In the genomic region with DNA sequence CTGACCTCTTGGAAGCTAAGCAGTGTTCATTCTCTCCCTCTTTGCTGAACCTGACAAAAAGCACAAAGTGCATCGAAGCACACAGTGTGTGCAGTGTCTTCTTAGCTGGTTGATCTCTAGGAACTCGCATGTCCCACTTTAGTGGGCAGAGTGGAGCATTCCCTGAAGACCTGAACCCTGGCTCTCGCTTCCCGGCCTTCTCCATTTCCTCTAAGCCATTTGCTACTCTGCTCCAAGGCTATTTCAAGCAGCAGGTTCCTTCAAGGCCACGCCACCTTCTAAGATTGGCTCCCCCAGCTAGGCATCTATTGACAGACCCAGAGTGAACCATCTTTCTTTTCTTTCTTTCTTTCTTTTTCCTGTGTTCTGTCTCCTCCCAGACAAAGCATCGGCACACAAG, we compare ENCODE assay signal across 22 mouse cellular contexts.
DNase-seq lines count a peak whose midpoint lies in the region; ATAC-seq and TF ChIP-seq lines count a peak whose summit lies in the region.
"Had no signal": no experiment of that assay in that cellular context is flagged by ENCODE, and none has a peak within 500 bp of the region (broad histone marks: within the 10 kb centered on the region; RNA-seq: fewer than 3 reads in every experiment).

No protein-coding gene starts in this region.

- peaks cover 35% of the 10 kb centered on the region for H3K4me1 ChIP-seq in forebrain, embryonic 10.5 days
- H3K4me1 ChIP-seq in forebrain, postnatal 0 days (ENCODE audit: insufficient read depth): no peaks in the 10 kb centered on the region
- peaks cover 7% of the 10 kb centered on the region; the same call in 1 of the 2 replicates for H3K4me1 ChIP-seq in intestine, postnatal 0 days (replicated peaks; ENCODE audit: control insufficient read depth, insufficient read depth, low read length)
- no peaks in the 10 kb centered on the region for H3K4me1 ChIP-seq in neural tube, embryonic 15.5 days

- H3K4me2 ChIP-seq in forebrain, postnatal 0 days (ENCODE audit: low read depth): no peak overlapping the region
- H3K4me2 ChIP-seq in intestine, postnatal 0 days (replicated peaks; ENCODE audit: low read depth): 0 out of 2 replicates have a peak overlapping the region, but pooled peaks have one; percentile 13
- no peak overlapping the region for H3K4me2 ChIP-seq in neural tube, embryonic 15.5 days
- H3K4me2 ChIP-seq: heart, embryonic 12.5 days; heart, embryonic 15.5 days; hindbrain, embryonic 14.5 days had no signal

- no peak overlapping the region for H3K9ac ChIP-seq in forebrain, postnatal 0 days
- H3K9ac ChIP-seq in intestine, postnatal 0 days (ENCODE audit: low read depth, low read length): no peak overlapping the region
- no peak overlapping the region for H3K9ac ChIP-seq in neural tube, embryonic 15.5 days (replicated peaks)
- H3K9ac ChIP-seq: heart, embryonic 12.5 days; heart, embryonic 15.5 days; hindbrain, embryonic 14.5 days had no signal

- WGBS in forebrain, embryonic 10.5 days: 91% methylated on average over 6 of the region's 6 CpGs
- WGBS in forebrain, postnatal 0 days: 94% methylated on average over 6 of the region's 6 CpGs
- 77% methylated on average over 6 of the region's 6 CpGs for WGBS in intestine, postnatal 0 days
- WGBS in neural tube, embryonic 15.5 days: 84% methylated on average over 6 of the region's 6 CpGs

- H3K4me3 ChIP-seq in forebrain, embryonic 10.5 days: no peak overlapping the region
- no peak overlapping the region for H3K4me3 ChIP-seq in forebrain, postnatal 0 days (ENCODE audit: low read depth, low read length)
- H3K4me3 ChIP-seq in intestine, postnatal 0 days (ENCODE audit: low read depth, low read length): no peak overlapping the region
- no peak overlapping the region for H3K4me3 ChIP-seq in neural tube, embryonic 15.5 days (replicated peaks)
- H3K4me3 ChIP-seq: heart, embryonic 12.5 days; heart, embryonic 15.5 days had no signal

- no peak for ATAC-seq in forebrain, postnatal 0 days
- no peak for ATAC-seq in intestine, postnatal 0 days
- ATAC-seq in neural tube, embryonic 15.5 days (ENCODE audit: low FRiP score): no peak
- ATAC-seq: activated CD4-positive, CD25-positive, alpha-beta regulatory T cell, adult 4 months; forebrain, embryonic 14.5 days; hindbrain, postnatal 0 days; inflammation-experienced regulatory T-cells, adult 6 months had no signal

- H3K9me3 ChIP-seq in forebrain, embryonic 10.5 days: no peaks in the 10 kb centered on the region
- no peaks in the 10 kb centered on the region for H3K9me3 ChIP-seq in forebrain, postnatal 0 days (ENCODE audit: low read length)
- no peaks in the 10 kb centered on the region for H3K9me3 ChIP-seq in intestine, postnatal 0 days (ENCODE audit: control insufficient read depth)
- H3K9me3 ChIP-seq in neural tube, embryonic 15.5 days (replicated peaks): no peaks in the 10 kb centered on the region
- H3K9me3 ChIP-seq: heart, embryonic 12.5 days; heart, embryonic 15.5 days had no signal

- DNase-seq in forebrain, embryonic 10.5 days (ENCODE audit: extremely low spot score, low spot score): no peak
- no peak for DNase-seq in forebrain, postnatal 0 days
- peak; percentile 28 for DNase-seq in gastrocnemius, postnatal 25 days
- no peak for DNase-seq in gastrocnemius, postnatal 4 days (ENCODE audit: low spot score in 2 of 2)
- DNase-seq: adrenal gland, adult 8-10 months; adrenal gland, postnatal 36 days; cerebellum, adult 18-20 months; cerebellum, adult 9-10 months; cerebellum, postnatal 14 days; heart, adult 18-20 months; heart, postnatal 10 days; heart, postnatal 4 days; kidney, adult 18-20 months had no signal

- peak overlapping the region; percentile 36; the same call in 1 of the 2 replicates for H3K27ac ChIP-seq in forebrain, embryonic 10.5 days
- H3K27ac ChIP-seq in forebrain, postnatal 0 days (ENCODE audit: low read depth, low read length): no peak overlapping the region
- peak overlapping the region; percentile 50; the same call in 1 of the 2 replicates for H3K27ac ChIP-seq in intestine, postnatal 0 days (ENCODE audit: low read depth, low read length)
- H3K27ac ChIP-seq in neural tube, embryonic 15.5 days (replicated peaks): no peak overlapping the region
- H3K27ac ChIP-seq: heart, embryonic 15.5 days; hindbrain, embryonic 14.5 days; hindbrain, postnatal 0 days had no signal

- no peaks in the 10 kb centered on the region for H3K27me3 ChIP-seq in forebrain, embryonic 10.5 days (ENCODE audit: poor library complexity, severe bottlenecking)
- no peaks in the 10 kb centered on the region for H3K27me3 ChIP-seq in forebrain, postnatal 0 days (ENCODE audit: insufficient read depth, low read length)
- H3K27me3 ChIP-seq in intestine, postnatal 0 days (replicated peaks; ENCODE audit: control insufficient read depth, insufficient read depth, low read length): no peaks in the 10 kb centered on the region
- no peaks in the 10 kb centered on the region for H3K27me3 ChIP-seq in neural tube, embryonic 15.5 days (replicated peaks)
- H3K27me3 ChIP-seq: heart, embryonic 12.5 days; heart, embryonic 15.5 days had no signal

- H3K36me3 ChIP-seq in forebrain, embryonic 10.5 days (replicated peaks): no peaks in the 10 kb centered on the region
- no peaks in the 10 kb centered on the region for H3K36me3 ChIP-seq in forebrain, postnatal 0 days (ENCODE audit: insufficient read depth)
- H3K36me3 ChIP-seq in intestine, postnatal 0 days (ENCODE audit: control insufficient read depth, insufficient read depth): no peaks in the 10 kb centered on the region
- no peaks in the 10 kb centered on the region for H3K36me3 ChIP-seq in neural tube, embryonic 15.5 days
- H3K36me3 ChIP-seq: heart, embryonic 12.5 days; heart, embryonic 15.5 days had no signal

- TF ChIP-seq CTCF in forebrain, postnatal 0 days (IDR thresholded peaks at IDR 0.05; ENCODE audit: low read depth): no peak
- no peak for TF ChIP-seq CTCF in intestine, postnatal 0 days (IDR thresholded peaks at IDR 0.05; ENCODE audit: low read depth)

Comparison
In these comparisons a context has a peak if more than half of its experiments do, and no peak if none do; other contexts are left out.
1. H3K27ac ChIP-seq: peak in forebrain, embryonic 10.5 days (single experiment) and intestine, postnatal 0 days (single experiment); none in forebrain, postnatal 0 days (single experiment) and neural tube, embryonic 15.5 days (single experiment).